Mouse (Mus musculus): ENCODE results near the gene Tubb4b. TPM values are rescaled to one million over a fixed set of nuclear protein-coding genes. Genes with fewer than 3 reads are reported as not detected.

Gene Tubb4b
- total and polyA plus RNA-seq, 3 experiments: 183 to 1,037 (median 979) TPM

DNA sequence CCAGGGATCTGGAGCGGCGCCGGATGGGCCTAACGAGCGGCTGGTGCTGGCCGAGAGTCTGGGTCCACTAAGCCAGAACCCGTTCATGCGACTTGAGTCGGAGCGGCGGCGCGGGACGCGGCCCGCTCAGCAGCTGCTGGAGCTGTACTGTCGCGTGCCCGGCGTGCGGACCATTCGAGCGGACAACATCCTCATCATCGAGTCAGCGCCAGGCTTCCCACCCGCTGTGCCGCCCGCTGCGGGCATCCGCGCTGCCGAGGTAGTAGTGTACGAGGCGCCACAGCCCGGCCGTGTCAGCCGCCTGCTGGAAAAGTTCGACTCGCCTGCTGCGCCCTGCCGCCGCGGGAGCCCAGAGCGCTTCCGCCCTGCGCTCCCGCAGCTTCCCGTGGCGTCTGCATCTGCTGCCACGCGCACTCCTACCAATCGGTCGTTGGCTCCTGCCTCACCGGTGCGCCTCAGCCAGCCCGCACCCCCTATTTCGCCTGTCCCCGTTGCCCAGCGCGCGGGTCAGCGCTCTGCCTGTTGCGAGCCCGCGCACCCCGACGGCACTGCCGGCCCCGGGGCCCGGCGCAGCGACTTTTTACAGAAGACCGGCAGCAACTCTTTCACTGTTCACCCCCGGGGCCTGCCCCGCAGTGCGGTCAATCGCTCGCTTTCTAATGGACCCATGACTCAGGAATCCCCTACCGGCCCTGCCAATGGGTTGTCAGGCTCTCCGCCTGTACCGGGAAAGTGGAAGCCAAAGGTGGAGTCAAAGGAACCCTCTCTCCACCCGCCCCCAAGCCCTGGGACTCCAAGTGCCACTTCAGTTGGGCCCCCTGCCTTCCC, 38.5 kb upstream of the Tubb4b start (continued):
- TF ChIP-seq TBP (IDR thresholded peaks at IDR 0.05; ENCODE audit: low read depth, low read length) (no peak), MEF2A (IDR thresholded peaks at IDR 0.05; ENCODE audit: extremely low read depth, insufficient replicate concordance, low read depth, low read length, poor library complexity, severe bottlenecking) (no peak), USF2 (IDR thresholded peaks at IDR 0.05; ENCODE audit: borderline replicate concordance in 1 of 2, insufficient read depth in 1 of 2, low read depth in 1 of 2, low read length in 2 of 2) (no peak), JUND (IDR thresholded peaks at IDR 0.05; ENCODE audit: low read depth, low read length) (no peak), UBTF (IDR thresholded peaks at IDR 0.05; ENCODE audit: borderline replicate concordance, insufficient read depth, low read depth, low read length) (peak; percentile 40; the same call in 1 of the 2 replicates), GATA1 (IDR thresholded peaks at IDR 0.05; ENCODE audit: low read depth, low read length) (no peak), POLR2AphosphoS2 (IDR thresholded peaks at IDR 0.05; ENCODE audit: low read length) (no peak), HCFC1 (IDR thresholded peaks at IDR 0.05; ENCODE audit: low read depth, low read length) (peak; percentile 42), ZC3H11A (IDR thresholded peaks at IDR 0.05; ENCODE audit: low read depth, low read length) (no peak), MYC (IDR thresholded peaks at IDR 0.05; ENCODE audit: low read depth, low read length) (no peak; the same call in 1 of the 2 replicates)

DNA sequence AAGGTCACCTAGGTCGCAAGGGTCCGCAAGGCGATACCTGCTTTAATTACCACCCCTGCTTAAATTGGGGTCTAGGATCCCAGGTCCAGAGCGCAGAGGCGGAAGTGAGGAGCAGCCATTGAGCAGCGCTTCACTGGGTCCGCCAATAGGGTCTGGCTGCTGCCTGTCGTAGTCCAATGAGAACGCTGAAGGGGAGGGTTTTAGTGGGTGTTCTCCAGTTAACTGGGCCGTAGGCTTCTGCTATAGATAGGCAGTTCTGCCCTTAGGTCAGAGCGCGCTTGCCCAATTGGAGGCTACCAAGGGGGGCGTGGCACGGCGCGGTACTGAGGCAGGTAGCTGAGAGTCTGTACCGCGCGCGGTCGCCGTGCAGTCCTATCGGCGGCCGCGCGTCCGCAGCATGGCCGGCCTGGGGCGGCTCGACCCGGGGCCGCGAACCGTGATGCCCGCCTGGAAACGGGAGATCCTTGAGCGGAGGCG, 37.8 kb upstream of the Tubb4b start, which contains the start of gene Tprn:
TSS of gene Tprn (plus strand) at position 328 of the 477 bp plus-strand sequence.
- Histone ChIP-seq H3K27me3 (ENCODE audit: control insufficient read depth in 1 of 2, insufficient read depth in 2 of 2, low read length in 2 of 2) (no peaks in the 10 kb centered on the region), H3K9me3 (replicated peaks; ENCODE audit: insufficient read depth, low read length) (no peaks in the 10 kb centered on the region), H3K27ac (ENCODE audit: control insufficient read depth, low read depth, low read length) (peak within 1 kb of the TSS; percentile 70), H3K79me2 (ENCODE audit: control insufficient read depth, insufficient read depth, low read length, poor library complexity) (peaks cover 48% of the 10 kb centered on the region), H3K9ac (ENCODE audit: control insufficient read depth, low read depth, low read length, poor library complexity, severe bottlenecking) (peak within 1 kb of the TSS; percentile 93), H3K4me1 (ENCODE audit: control insufficient read depth in 1 of 2, insufficient read depth in 2 of 2, low read length in 2 of 2) (peaks cover 8 to 36% of the 10 kb centered on the region in 2 experiments; a peak in 3 of 4 replicates), H3K4me3 (ENCODE audit: control insufficient read depth in 1 of 2, insufficient read depth in 1 of 2, low read depth in 2 of 2, low read length in 2 of 2) (peak within 1 kb of the TSS; percentile 90 to 95), H3K36me3 (ENCODE audit: control insufficient read depth in 1 of 2, insufficient read depth in 2 of 2, low read length in 2 of 2) (peaks cover 0 to 25% of the 10 kb centered on the region in 2 experiments; a peak in 2 of 4 replicates)
- peak; percentile 99 for DNase-seq (ENCODE audit: low read depth, low spot score)
- no peak for TF ChIP-seq CTCF (IDR thresholded peaks at IDR 0.05 in 2 of 3, conservative IDR thresholded peaks at IDR 0.05 in 1 of 3; ENCODE audit: control insufficient read depth in 1 of 3, insufficient read depth in 1 of 3, low read depth in 2 of 3, low read length in 3 of 3, poor library complexity in 1 of 3, severe bottlenecking in 1 of 3)
- no peak for TF ChIP-seq USF1 (IDR thresholded peaks at IDR 0.05; ENCODE audit: low read depth, low read length)
- peak; percentile 70 for TF ChIP-seq NRF1 (IDR thresholded peaks at IDR 0.05; ENCODE audit: insufficient read depth, low read depth, low read length, poor library complexity, severe bottlenecking)
- no peak for TF ChIP-seq RAD21 (IDR thresholded peaks at IDR 0.05; ENCODE audit: low read depth, low read length)
- TF ChIP-seq GATA1 (IDR thresholded peaks at IDR 0.05; ENCODE audit: low read depth, low read length): peak; percentile 50; the same call in 1 of the 2 replicates
- no peak for TF ChIP-seq USF2 (IDR thresholded peaks at IDR 0.05; ENCODE audit: borderline replicate concordance in 1 of 2, insufficient read depth in 1 of 2, low read depth in 1 of 2, low read length in 2 of 2)
- peak; percentile 64; the same call in 1 of the 2 replicates for TF ChIP-seq TBP (IDR thresholded peaks at IDR 0.05; ENCODE audit: low read depth, low read length)
- peak; percentile 98 for TF ChIP-seq ELF1 (IDR thresholded peaks at IDR 0.05; ENCODE audit: low read depth, low read length)
- peak; percentile 92 for TF ChIP-seq NELFE (IDR thresholded peaks at IDR 0.05; ENCODE audit: low read depth, low read length)
- peak; percentile 84 for TF ChIP-seq SIN3A (IDR thresholded peaks at IDR 0.05; ENCODE audit: low read length)
- no peak for TF ChIP-seq E2F4 (IDR thresholded peaks at IDR 0.05; ENCODE audit: borderline replicate concordance, low read depth, low read length)
- no peak for TF ChIP-seq SMC3 (IDR thresholded peaks at IDR 0.05; ENCODE audit: low read depth, low read length)
- no peak for TF ChIP-seq TAL1 (IDR thresholded peaks at IDR 0.05; ENCODE audit: low read length)
- no peak for TF ChIP-seq RCOR1 (IDR thresholded peaks at IDR 0.05; ENCODE audit: low read depth, low read length)
- TF ChIP-seq JUND (IDR thresholded peaks at IDR 0.05; ENCODE audit: low read depth, low read length): no peak
- TF ChIP-seq MYC (IDR thresholded peaks at IDR 0.05; ENCODE audit: low read depth, low read length): 0 out of 2 replicates have a peak, but pooled peaks have one; percentile 51
- no peak for TF ChIP-seq POLR2AphosphoS5 (IDR thresholded peaks at IDR 0.05; ENCODE audit: borderline replicate concordance, low read depth, low read length)
- no peak for TF ChIP-seq MAFK (IDR thresholded peaks at IDR 0.05; ENCODE audit: borderline replicate concordance, low read depth, low read length)
- peak; percentile 88 for TF ChIP-seq CHD2 (IDR thresholded peaks at IDR 0.05; ENCODE audit: low read length)
- TF ChIP-seq ZC3H11A (IDR thresholded peaks at IDR 0.05; ENCODE audit: low read depth, low read length): no peak
- no peak for TF ChIP-seq ZKSCAN1 (IDR thresholded peaks at IDR 0.05; ENCODE audit: low read depth, low read length)
- TF ChIP-seq ETS1 (IDR thresholded peaks at IDR 0.05; ENCODE audit: low read depth, low read length): no peak
- TF ChIP-seq KAT2A (conservative IDR thresholded peaks at IDR 0.05; ENCODE audit: low read depth, low read length): peak; percentile 66
- TF ChIP-seq HCFC1 (IDR thresholded peaks at IDR 0.05; ENCODE audit: low read depth, low read length): peak; percentile 86
- peak; percentile 66 for TF ChIP-seq MAX (IDR thresholded peaks at IDR 0.05; ENCODE audit: low read length)
- TF ChIP-seq TCF12 (IDR thresholded peaks at IDR 0.05; ENCODE audit: low read depth, low read length): no peak
- TF ChIP-seq MXI1 (IDR thresholded peaks at IDR 0.05; ENCODE audit: low read depth, low read length): peak; percentile 76
- TF ChIP-seq CHD1 (IDR thresholded peaks at IDR 0.05; ENCODE audit: low read depth, low read length): no peak
